Mouse (Mus musculus): ENCODE data around the gene Foxc1.

Foxc1 gene

DNA sequence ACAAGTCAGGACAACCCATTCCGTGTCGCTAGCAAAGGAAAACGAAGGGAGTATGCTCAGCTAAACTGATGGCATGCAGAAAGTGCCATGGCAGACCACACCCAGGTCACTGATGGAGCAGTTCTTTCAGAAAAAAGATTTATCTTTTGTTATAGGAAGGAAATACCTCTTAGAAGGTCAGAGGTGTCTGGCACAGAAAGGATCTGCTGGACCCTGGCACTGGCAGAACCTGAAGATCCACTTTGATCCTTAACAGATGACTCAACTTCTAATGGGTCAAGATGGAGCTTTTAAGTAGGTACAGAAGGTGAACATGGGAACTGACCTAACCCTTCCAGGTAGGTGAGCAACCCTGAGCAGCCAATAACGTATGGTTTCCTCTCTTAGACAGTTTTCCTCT is 29.4 kb downstream of the Foxc1 start:
- no peak for DNase-seq (ENCODE audit: low read depth, low spot score)

DNA sequence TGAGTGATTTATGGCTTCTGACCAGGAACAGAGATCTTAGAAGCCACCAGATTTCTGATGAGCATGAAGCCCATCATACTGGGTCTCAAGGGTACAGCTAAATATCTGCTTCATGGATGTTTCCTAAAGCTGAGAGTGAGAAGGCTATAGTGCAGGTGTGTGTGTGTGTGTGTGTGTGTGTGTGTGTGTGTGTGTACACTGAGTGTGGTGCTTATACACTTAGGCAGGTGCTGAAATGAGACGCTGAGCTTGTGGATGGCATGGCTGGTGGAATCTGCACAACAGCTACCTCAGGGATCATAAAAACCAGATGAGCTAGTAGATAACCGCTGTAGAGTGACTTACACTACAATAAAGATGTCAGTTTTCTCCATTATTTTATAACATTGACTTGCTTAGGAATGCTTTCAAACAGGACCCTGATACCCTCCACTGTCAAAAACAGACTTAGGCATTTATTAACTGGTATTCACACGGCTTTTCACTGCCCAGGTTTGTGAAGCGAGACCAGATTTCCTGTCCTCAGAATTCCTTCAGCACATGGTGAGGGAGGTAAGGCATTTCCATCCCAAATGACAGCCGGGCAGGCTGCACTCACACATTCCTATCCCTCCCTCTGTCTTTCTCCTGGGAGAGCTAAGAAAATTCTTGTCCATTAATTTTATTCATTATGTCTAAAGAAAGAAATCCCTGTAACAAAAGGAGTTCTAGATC is 43.0 kb downstream of the Foxc1 start:
- DNase-seq (ENCODE audit: low read depth, low spot score) = no peak

DNA sequence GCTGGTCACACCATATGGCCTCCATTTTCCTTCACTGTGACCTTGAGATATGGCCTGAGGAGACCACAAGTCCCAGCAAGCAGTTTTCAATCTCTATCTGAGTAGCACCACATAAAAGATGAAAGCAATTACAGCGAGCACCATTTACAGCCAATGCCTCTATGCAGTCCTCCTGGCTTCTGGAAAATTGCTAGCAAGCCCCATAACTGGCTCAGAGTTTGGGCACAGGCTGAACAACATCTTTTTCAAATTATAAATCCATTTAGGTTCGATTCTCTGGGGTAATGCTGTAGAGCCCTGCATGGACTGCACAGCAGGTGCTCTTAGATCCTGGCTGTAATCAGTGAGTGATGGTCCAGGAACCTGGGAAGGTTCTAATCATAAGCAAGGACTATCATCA is 47.1 kb downstream of the Foxc1 start:
- no peak for DNase-seq (ENCODE audit: low read depth, low spot score)

DNA sequence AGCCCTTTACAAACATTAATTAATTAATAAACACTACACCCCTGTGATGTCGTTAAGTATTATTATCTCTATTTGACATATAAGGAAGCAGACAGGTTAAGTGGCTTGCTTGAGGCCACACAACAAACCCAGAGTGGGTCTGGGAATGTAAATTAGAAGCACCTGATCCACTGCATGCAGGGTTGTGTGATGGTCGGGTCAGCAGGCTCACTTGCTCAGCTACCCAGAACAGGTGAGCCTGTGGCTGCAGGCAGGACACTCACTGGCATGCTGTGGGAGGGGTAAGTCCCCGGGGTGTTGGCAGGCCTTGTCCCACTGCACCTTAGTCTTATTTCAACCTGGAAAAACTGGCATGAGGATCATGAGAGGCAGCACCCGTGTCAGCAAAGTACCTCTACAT is 47.6 kb downstream of the Foxc1 start:
- DNase-seq (ENCODE audit: low read depth, low spot score) = no peak

DNA sequence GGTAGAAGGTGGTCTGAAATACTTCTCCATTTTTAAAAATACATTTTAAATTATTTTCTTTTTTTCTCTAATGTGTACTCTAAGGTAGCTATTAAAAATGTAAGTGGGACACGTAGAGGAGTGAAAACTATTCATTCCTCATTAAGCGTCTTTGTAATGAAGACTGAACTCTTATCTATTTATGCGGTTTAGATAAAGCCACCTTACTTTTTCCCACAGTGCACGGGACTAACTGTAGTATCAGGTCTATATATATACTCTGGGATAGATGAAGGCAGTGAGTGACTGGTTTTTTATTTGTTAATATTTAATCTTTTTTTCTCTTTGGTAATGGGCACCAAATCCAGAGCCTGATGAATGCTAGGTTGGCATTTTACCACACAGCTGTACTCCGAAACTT is 53.8 kb downstream of the Foxc1 start:
- DNase-seq (ENCODE audit: low read depth, low spot score) = no peak
